Mouse (Mus musculus) heart, embryonic 16.5 days (tissue): ENCODE measurements at regions not wholly inside any gene's neighbourhood (a gene's known extent, or its start where the extent isn't known, plus 50 kb on each side); places are given as distances from the start of the nearest gene placed in this dataset.

Experiments
- ATAC-seq: fragments of 200-750 bp; cut with Nextera tagmentation; replicated peaks from 2 replicates; pipeline ENCODE4 v1.8.0; 2017; ENCODE audit warnings: moderate number of reproducible peaks; ENCODE audit not compliant: insufficient read depth, low FRiP score; ENCODE audit errors: extremely low read depth
- H3K27ac ChIP-seq: fragments of 300-500 bp; sonication (generic); 2 replicates; pipeline ENCODE4 v1.5.1; 2014; ENCODE audit warnings: mild to moderate bottlenecking, low read length, control low read depth, moderate library complexity
- H3K27me3 ChIP-seq: fragments of 300-500 bp; sonication (generic); 2 replicates; pipeline ENCODE4 v1.6.1; 2014; ENCODE audit warnings: low read length, mixed read lengths; ENCODE audit not compliant: control insufficient read depth, insufficient read depth
- H3K36me3 ChIP-seq: fragments of 300-500 bp; sonication (generic); 2 replicates; pipeline ENCODE4 v1.6.1; 2014; ENCODE audit not compliant: control insufficient read depth, insufficient read depth
- H3K4me1 ChIP-seq: fragments of 300-500 bp; sonication (generic); 2 replicates; pipeline ENCODE4 v1.6.1; 2014; ENCODE audit warnings: low read length, mixed read lengths; ENCODE audit not compliant: control insufficient read depth, insufficient read depth
- H3K4me2 ChIP-seq: fragments of 300-500 bp; sonication (generic); 2 replicates; pipeline ENCODE4 v1.6.1; 2014; ENCODE audit warnings: low read depth, mild to moderate bottlenecking, control low read depth, low read length
- H3K4me3 ChIP-seq: fragments of 300-500 bp; sonication (generic); 2 replicates; pipeline ENCODE4 v1.5.1; 2014; ENCODE audit warnings: mild to moderate bottlenecking, control low read depth, low read length
- H3K9ac ChIP-seq: fragments of 300-500 bp; sonication (generic); 2 replicates; pipeline ENCODE4 v1.6.1; 2014; ENCODE audit warnings: low read length, control low read depth
- H3K9me3 ChIP-seq: fragments of 300-500 bp; sonication (generic); replicated peaks from 2 replicates; pipeline ENCODE4 v1.6.1; 2016; ENCODE audit warnings: low read length; ENCODE audit not compliant: control insufficient read depth
- WGBS: fragments of 180-500 bp; shearing (Covaris S2); extraction: QIAGEN DNeasy Blood & Tissue Kit; methylation state at CpG from one replicate; pipeline ENCODE4 v1.1.7; 2014; 5-methylcytosine and 5-hydroxymethylcytosine counted together

DNA sequence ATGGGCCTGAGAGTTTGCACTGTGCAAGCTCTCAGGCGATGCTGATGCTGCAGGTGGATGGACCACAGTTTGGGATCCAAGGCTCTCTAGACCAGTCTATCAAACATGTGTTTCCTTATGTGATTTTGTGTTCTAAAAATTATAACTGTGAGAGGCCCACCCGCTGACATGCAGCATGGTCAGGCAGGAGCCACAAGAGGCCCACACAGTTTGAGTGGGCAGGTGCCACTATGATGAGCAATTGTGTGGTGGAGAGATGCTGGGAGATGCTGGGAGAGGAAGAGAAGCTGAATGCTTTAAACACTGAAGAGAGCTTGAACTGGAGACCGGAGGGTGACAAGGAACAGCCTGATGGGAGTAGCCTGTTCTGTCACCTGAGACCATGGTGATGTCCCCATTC, 287.3 kb downstream of the Fam84b start:
- 96% methylated on average over 3 of the region's 3 CpGs for WGBS
- no peak for ATAC-seq

DNA sequence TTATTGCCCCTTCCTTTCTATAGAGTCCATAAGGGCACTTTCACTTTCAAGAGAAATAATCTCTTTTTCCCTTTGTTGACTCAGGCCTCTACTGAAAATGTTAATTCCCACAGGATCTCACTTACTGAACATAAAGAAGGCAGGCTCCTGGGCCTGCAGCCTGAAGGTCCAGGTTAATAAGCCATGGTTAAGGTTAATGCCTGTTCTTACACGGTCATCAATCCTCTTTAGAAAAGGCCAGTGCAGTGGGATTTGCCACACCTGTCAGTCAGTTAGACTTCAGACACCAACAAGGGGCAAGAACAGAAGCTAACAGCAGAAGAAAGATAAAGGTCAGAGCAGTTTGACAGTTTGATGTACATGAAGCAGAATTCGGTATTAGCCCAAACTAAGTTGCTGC, 288.6 kb downstream of the Fam84b start:
- no peaks in the 10 kb centered on the region for H3K27me3 ChIP-seq
- H3K9me3 ChIP-seq, result no peaks in the 10 kb centered on the region
- H3K4me2 ChIP-seq, result no peak overlapping the region
- no peak for ATAC-seq
- no peak overlapping the region for H3K9ac ChIP-seq
- H3K27ac ChIP-seq, result no peak overlapping the region
- H3K4me3 ChIP-seq, result no peak overlapping the region
- no peaks in the 10 kb centered on the region for H3K36me3 ChIP-seq
- no peaks in the 10 kb centered on the region for H3K4me1 ChIP-seq
- 52% methylated on average over 2 of the region's 2 CpGs for WGBS

More for the DNA sequence above, 287.3 kb downstream of the Fam84b start:
- Histone ChIP-seq H3K36me3 (no peaks in the 10 kb centered on the region), H3K27me3 (no peaks in the 10 kb centered on the region), H3K27ac (no peak overlapping the region), H3K4me1 (no peaks in the 10 kb centered on the region), H3K9ac (no peak overlapping the region), H3K4me2 (no peak overlapping the region), H3K4me3 (no peak overlapping the region), H3K9me3 (no peaks in the 10 kb centered on the region)

DNA sequence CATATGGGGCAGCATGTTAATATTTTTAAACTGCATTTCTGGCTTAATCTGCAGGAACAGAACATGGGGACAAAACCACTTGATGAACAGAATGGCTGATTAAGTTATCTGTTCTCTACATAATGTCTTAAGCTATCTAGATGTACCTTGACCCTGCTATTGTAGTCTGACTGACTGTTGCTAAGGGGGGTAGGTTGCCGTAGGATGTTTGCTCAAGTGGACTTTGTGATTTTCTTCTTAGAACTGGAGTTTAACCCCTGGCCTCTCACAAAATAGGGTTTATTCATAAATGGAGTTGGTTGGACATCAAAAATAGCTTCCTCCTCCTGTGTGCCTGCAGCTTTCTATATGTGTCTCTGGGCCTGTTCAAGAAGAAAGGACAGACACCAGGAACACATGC, 292.9 kb downstream of the Fam84b start:
- ATAC-seq, result no peak
- no peaks in the 10 kb centered on the region for H3K9me3 ChIP-seq
- no peak overlapping the region for H3K4me3 ChIP-seq
- no peak overlapping the region for H3K9ac ChIP-seq
- no peaks in the 10 kb centered on the region for H3K4me1 ChIP-seq
- no peak overlapping the region for H3K4me2 ChIP-seq
- H3K27ac ChIP-seq, result no peak overlapping the region
- H3K36me3 ChIP-seq, result no peaks in the 10 kb centered on the region
- 90% methylated on average over 1 of the region's 1 CpGs for WGBS
- no peaks in the 10 kb centered on the region for H3K27me3 ChIP-seq

DNA sequence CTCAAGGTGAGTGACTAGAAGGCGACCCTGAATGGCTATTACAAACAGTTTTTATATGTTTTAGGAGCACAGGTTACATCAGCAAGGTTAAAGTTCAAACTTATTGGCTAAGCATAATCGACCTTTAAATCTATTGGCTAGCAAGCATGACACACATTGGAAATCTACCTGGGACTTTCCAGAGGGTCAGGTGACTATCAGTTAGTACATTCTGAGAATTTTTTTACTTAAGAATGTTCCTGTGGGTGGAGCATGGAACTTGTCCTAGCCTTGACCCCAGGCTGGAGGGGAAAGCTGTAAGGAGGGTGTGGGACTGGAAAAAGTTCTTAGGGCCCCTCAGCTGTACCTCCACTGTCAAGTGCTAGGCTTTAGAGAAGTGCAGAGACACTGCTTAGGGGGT, 297.9 kb downstream of the Fam84b start:
- Histone ChIP-seq H3K4me1 (no peaks in the 10 kb centered on the region), H3K4me3 (no peak overlapping the region), H3K4me2 (no peak overlapping the region), H3K27ac (no peak overlapping the region), H3K9ac (no peak overlapping the region), H3K9me3 (no peaks in the 10 kb centered on the region), H3K27me3 (no peaks in the 10 kb centered on the region), H3K36me3 (no peaks in the 10 kb centered on the region)
- ATAC-seq, result no peak
- WGBS, result 88% methylated on average over 2 of the region's 2 CpGs

DNA sequence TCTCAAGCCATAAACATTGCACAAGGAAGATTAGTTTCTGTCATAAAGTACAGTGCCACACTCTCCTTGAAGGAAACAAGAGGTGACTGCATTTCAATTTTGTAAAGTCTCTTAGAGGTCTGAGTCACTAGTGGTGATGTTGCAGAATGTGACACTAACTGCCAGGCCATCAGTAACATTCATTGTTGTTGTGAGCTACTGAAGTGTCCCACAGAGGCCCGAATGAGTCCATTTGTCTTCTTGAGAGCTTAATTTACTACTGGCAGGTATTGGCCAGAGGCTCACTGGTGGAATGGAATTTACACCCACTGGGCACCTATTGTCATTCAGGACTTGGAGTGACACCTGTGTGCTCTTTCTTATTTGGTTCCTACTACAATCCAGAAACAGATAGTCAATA, 299.0 kb downstream of the Fam84b start:
- Histone ChIP-seq H3K27me3 (no peaks in the 10 kb centered on the region), H3K27ac (no peak overlapping the region), H3K4me3 (no peak overlapping the region), H3K4me2 (no peak overlapping the region), H3K36me3 (no peaks in the 10 kb centered on the region), H3K9ac (no peak overlapping the region), H3K4me1 (no peaks in the 10 kb centered on the region), H3K9me3 (no peaks in the 10 kb centered on the region)
- no peak for ATAC-seq
- WGBS, result 67% methylated on average over 1 of the region's 1 CpGs

DNA sequence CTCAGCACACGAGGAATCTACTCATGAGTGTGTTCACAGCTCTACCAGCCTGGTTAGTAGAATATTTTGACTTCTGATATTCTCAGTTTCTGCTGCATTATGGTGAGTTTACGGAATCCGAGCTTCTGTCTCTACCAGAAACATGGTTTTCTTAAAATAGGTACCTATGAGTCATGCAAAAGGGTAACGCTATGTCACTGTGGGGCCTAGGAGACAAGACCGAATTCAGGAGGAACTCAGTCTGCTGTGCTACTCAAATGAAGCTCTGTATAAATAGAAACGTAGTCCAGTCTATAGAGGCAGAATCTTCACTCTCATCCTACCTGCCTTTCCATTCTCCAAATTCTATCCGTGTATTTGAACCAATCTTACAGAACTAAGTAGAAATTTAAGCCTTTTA, 305.5 kb downstream of the Fam84b start:
- Histone ChIP-seq H3K9ac (no peak overlapping the region), H3K27ac (no peak overlapping the region), H3K4me1 (no peaks in the 10 kb centered on the region), H3K27me3 (no peaks in the 10 kb centered on the region), H3K4me3 (no peak overlapping the region), H3K36me3 (no peaks in the 10 kb centered on the region), H3K4me2 (no peak overlapping the region), H3K9me3 (no peaks in the 10 kb centered on the region)
- ATAC-seq, result no peak
- 60% methylated on average over 7 of the region's 7 CpGs for WGBS

DNA sequence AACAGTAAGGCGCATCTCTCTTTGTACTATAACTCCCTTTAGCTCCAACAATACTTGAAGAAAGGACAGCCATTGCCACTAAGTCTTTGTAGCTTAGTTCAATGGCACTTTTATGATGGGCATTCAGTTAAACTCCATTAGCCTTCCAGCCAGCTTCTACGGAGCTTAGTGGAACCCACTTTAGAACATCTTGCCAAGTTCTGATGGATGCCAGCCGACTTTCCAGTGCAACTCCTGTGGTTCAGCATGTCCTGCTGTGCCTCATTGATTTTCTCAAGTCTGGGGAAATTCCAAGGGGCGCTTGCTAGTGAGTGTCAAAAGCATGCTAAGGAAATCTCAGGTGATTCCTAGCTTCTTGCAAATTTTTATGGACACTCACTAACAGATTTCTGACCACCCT, 316.4 kb downstream of the Fam84b start:
- no peak overlapping the region for H3K9ac ChIP-seq
- H3K4me2 ChIP-seq, result no peak overlapping the region
- 72% methylated on average over 4 of the region's 4 CpGs for WGBS
- no peak for ATAC-seq
- no peaks in the 10 kb centered on the region for H3K4me1 ChIP-seq
- no peaks in the 10 kb centered on the region for H3K9me3 ChIP-seq
- no peak overlapping the region for H3K27ac ChIP-seq
- no peaks in the 10 kb centered on the region for H3K27me3 ChIP-seq
- no peaks in the 10 kb centered on the region for H3K36me3 ChIP-seq
- H3K4me3 ChIP-seq, result no peak overlapping the region

DNA sequence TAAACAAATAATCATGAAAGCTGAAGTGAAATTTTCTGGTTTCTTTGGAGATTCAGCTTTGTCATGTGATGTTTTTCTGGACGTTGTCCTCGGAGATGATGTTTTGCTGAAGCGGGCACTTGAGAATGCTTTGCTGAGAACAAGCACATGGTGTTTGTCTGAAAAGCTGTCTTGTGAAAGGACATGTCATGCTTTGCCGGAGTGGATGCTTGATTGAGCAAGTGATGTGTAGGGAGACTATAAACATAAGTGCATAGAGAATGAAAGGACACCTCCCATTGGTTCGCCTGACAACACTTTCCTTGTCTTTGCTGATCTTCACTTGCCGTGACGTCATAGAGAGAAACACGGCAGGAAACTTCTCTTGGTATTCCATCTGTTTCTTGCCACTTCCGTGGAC, 318.9 kb downstream of the Fam84b start:
- no peak overlapping the region for H3K27ac ChIP-seq
- no peak for ATAC-seq

DNA sequence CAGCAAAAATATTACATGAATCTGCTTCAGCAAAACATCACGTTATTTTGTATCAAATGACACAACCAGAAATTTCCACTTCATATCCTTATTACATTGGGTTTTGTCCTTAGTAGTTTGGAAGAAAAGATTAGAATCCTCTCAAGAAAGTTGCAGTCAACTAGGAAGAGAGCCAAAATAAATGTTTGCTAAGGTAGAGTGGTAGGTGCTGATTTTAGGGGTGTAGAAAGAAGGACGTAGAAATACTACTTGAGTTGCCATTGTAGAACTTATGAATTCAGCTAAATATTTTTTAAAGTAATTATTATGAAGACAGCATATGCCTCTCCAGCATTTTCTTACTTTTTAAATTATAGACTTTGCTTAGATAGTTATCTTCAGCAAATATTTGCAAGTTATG, 336.8 kb downstream of the Fam84b start:
- no peak overlapping the region for H3K4me2 ChIP-seq
- no peak overlapping the region for H3K27ac ChIP-seq
- no peak for ATAC-seq

More for the DNA sequence above, 318.9 kb downstream of the Fam84b start:
- Histone ChIP-seq H3K9me3 (no peaks in the 10 kb centered on the region), H3K4me3 (no peak overlapping the region), H3K4me1 (no peaks in the 10 kb centered on the region), H3K9ac (no peak overlapping the region), H3K36me3 (no peaks in the 10 kb centered on the region), H3K27me3 (no peaks in the 10 kb centered on the region), H3K4me2 (no peak overlapping the region)
- WGBS, result 66% methylated on average over 9 of the region's 9 CpGs

DNA sequence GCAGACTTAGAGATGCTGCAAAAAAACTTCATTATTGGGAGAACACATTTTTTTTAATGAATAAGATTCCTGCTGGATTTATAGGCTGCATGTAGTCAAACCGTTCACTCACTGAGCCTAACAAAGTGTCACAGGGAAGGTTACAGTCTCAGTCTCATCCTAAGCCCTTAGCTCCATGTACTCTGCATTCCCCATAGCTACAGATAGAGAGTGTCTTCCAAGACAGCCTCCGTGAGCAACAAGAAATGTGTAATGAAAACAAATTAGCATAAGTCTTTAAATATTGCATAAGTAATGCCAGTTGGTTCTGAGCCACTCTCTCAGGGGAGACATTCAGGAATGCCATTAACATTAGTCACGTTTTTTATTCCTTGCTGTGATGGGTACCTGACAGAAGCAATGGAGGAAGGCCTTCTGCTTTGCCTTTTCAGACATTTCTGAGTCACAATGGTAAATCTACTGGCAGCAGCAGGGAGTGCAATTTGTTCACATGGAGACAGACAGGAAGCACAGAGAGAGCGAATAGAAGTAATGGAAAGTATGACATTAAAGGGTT, 376.7 kb downstream of the Fam84b start:
- WGBS, result 74% methylated on average over 4 of the region's 4 CpGs

More for the DNA sequence above, 336.8 kb downstream of the Fam84b start:
- 70% methylated on average over 2 of the region's 2 CpGs for WGBS
- no peaks in the 10 kb centered on the region for H3K4me1 ChIP-seq
- H3K27me3 ChIP-seq, result no peaks in the 10 kb centered on the region
- H3K4me3 ChIP-seq, result no peak overlapping the region
- H3K9ac ChIP-seq, result no peak overlapping the region
- no peaks in the 10 kb centered on the region for H3K9me3 ChIP-seq
- H3K36me3 ChIP-seq, result no peaks in the 10 kb centered on the region

More for the DNA sequence above, 376.7 kb downstream of the Fam84b start:
- Histone ChIP-seq H3K9ac (no peak overlapping the region), H3K4me2 (no peak overlapping the region), H3K4me1 (no peaks in the 10 kb centered on the region), H3K4me3 (no peak overlapping the region), H3K36me3 (no peaks in the 10 kb centered on the region), H3K9me3 (no peaks in the 10 kb centered on the region), H3K27me3 (no peaks in the 10 kb centered on the region), H3K27ac (no peak overlapping the region)
- ATAC-seq, result no peak
